Mouse (Mus musculus): ENCODE results near the gene Gm5891.
"Not testable (repeated sequence)": the region's sequence is repeated elsewhere in the genome, so short reads cannot be mapped to it uniquely, and the experiment has no call there.

Gm5891 gene

GRCm38 (mm10) chr7:21921191-21921590, at the start of gene Gm5891:
Gene Gm5891 (minus strand): TSS chr7:21921291.
- in situ Hi-C loops (cut with MboI; ENCODE audit: low pct_unique_long_range_greater_than_20kb in 1 of 2, low sequenced_read_pairs in 2 of 2, unreplicated experiment in 1 of 2) = not testable (repeated sequence)

Data from mouse embryonic stem cell (cell line).